Mouse (Mus musculus): ENCODE data around the gene Arl5b.
A peak's percentile ranks its signal among the peaks of the same experiment; 100 is the strongest.

Gene Arl5b

DNA sequence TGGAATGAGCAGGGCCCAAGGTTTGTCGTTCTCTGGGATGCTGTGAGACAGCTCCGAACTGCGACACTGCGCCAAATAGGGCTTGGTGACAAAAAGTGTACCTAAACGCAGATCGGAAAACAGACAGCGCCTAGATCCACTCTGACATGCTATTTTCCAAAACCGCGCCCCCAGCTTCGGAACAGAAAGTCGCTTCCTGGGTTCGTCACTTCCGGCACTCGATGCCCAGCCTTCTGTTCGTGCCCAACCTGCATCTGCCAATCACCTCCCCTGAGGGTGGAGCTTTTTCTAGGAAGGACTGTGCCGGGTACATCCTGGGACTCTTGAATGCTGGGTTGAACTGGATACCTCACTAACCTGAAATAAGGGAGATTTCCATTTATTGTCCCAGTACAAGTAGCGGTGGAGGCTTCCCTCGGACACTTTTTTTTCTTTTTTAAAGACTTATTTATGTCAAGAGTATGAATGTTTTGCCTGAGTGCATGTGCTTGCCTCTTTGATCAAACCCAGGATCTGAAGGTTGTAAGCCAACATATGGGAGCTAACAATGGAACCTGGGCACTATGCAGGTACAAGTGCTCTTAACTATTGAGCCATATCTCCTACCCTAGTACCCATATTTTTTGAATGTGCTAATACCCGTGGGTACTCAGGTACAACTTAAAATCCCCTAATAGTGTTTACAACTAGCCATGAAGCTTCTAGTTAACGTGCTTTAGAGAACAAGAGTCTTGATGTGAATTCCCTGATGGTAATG is at the start of gene Arl5b:
TSS of gene Arl5b (plus strand) at position 279 of the 757 bp plus-strand sequence.
- DNase-seq (ENCODE audit: inconsistent age in 2 of 2, low spot score in 1 of 2), result peak; percentile 93 to 97

DNA sequence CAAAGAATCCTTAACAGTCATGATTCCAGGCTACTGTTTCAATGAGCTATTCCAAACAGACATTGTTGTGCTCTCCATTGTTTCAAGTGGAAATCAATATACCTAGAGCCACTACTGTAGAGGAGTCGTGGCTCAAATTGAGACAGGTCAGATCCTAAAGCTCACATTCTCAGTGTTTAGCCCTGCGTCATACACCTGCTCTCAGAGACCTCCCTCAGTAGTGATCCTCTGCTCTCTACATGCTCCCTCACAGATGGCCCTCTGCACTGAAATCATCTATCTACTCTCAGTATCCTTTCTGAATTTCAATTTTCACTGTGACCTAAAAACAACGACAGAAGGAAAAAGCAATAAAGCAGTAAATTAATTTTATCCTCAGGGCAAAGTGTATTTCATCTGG is 41.7 kb upstream of the Arl5b start:
- no peak for DNase-seq (ENCODE audit: inconsistent age in 2 of 2, low spot score in 1 of 2)

DNA sequence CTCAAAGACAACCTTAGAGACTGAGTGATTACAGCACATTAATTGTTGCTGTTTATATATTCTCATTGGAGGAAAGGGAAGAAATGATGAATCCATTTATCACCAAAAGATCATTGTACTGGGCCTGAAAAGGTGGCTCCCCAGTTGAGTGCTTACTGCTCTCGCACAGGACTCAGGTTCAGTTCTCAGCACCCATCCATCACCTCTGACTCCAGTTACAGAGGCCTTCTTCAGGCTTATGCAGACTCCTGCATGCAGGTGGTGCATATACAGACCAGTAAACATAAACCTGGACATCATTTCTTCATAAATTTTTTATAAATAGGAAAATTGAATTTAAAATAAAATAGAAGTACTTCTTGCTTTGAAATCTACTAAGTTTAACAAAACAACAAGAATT is 41.1 kb upstream of the Arl5b start:
- DNase-seq (ENCODE audit: inconsistent age in 2 of 2, low spot score in 1 of 2), result no peak

DNA sequence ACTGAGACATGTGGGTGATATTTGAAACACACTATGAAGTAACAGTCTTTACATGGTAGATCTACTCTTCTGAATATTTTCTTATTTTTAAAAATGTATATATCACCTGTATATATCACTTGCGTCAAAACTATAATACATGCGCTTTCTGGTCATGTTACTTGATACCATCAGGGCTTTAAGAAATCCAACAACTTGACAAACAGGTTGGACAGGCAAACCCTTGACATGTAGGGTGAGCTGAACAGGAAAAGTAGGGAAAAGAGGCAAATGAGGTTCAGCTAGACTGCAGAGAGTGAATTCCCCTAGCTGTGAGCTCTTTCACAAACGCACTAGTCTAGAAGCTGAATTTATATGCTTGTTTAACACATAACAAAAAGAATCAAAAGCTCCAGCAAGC is 22.4 kb upstream of the Arl5b start:
- no peak for DNase-seq (ENCODE audit: inconsistent age in 2 of 2, low spot score in 1 of 2)

DNA sequence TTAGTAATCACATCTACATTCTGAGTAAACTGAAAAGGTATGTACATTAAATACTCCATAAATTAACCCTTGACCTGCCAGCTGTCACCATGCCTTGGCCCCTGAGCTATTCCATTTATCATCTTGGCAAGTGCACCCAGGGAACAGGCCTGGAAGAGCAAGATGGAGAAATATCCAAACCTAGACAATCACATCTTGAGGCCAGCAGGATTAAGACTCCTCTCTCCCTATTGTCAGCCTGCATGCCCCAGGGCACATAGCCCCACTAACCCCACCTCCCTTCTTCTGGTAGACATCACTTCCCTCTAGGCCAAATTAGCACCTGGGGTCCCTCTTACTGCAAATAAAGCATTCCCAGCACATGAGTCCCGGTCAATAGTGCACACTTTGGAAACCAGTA is 21.4 kb upstream of the Arl5b start:
- DNase-seq (ENCODE audit: inconsistent age in 2 of 2, low spot score in 1 of 2), result no peak

DNA sequence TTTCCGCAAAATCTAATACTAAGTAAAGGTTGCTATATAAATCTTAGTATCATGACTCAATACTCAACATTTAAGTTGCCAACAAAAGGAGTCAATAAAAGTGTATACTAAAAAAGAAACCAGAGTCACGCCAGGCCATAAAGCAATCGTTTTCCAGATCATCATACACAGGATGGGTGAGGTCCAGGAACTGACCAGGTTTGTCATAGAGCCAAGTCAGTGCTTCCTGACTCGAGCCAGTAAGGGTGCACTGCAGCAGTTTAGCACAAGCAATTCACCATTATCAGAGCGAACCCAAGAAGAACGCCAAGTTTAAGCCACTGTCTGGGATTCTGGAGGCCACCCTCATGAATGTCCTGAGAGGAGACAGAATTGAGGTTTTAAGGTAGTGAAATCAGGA is 10.5 kb upstream of the Arl5b start:
- peak in 1 of 2 experiments; percentile 55 for DNase-seq (ENCODE audit: inconsistent age in 2 of 2, low spot score in 1 of 2)

DNA sequence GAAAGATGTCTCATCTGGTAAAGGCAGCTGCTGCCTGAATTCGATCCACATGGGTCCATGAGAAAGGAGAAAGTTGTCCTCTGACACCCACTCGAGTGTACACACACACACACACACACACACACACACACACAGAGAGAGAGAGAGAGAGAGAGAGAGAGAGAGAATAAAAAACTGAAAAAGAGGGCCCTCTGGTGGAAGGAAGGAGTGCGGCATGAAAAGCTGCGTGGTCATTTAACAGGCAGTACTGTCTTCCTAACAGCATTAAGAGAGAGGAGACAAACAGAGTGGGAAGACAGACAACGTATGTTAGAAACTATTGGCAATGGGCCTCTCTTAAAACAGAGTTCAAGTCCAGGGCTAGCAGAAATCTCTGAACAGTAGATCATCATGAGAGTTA is 8.9 kb upstream of the Arl5b start:
- DNase-seq (ENCODE audit: inconsistent age in 2 of 2, low spot score in 1 of 2), result peak in 1 of 2 experiments; percentile 60

DNA sequence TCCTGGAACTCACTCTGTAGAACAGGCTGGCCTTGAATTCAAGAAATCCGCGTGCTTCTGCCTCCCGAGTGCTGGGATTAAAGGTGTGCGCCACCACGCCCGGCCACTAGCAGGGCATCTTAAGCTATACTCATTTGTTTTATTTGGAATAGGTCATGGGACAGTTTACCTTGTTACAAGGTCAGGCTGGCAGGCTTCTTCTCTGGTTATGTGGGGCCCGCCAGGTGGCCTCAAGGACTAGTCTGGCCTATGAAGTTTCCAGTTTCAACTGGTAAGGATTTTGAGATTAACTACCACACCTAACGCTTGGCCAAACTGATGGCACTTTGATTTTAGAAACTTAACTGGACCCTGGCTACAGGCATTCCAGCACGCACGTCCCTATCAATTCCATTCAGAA is 5.3 kb downstream of the Arl5b start:
- no peak for DNase-seq (ENCODE audit: inconsistent age in 2 of 2, low spot score in 1 of 2)

DNA sequence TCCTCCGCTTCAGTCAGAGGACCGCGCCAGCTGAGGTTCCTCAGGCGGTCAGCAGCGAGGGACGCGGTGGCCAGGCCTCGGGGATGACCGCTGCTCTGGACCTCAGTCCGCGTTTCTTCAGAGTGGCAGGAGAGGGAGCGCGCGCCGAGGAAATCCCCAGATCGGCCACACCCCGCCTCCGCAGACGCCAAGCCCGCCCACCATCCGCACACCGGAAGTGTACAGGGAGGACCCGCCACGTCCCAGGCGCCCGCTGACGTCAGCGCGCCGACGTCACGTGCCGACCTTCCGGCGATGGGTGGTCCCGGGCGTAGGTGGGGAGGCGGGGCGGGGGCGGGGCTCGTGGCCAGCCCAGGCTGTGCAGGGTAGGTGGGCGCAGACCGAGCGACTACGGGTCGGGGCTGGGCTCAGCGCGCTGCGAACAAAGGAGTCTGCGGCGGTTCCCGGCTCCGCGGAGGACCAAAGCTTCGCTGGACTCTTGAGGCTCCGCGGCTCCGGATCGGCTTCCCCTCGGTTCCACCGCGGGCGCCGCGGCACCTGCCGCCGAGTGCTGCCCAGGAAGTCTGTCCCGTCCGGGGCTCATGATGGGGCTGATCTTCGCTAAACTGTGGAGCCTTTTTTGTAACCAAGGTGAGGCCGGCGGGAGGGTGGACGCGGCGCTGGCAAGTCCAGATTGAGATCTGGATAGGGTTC is 5.9 kb downstream of the Arl5b start, which contains the start of gene Nsun6:
TSS of gene Nsun6 (minus strand) at position 125 of the 693 bp plus-strand sequence.
- DNase-seq (ENCODE audit: inconsistent age in 2 of 2, low spot score in 1 of 2), result peak; percentile 98 to 99

DNA sequence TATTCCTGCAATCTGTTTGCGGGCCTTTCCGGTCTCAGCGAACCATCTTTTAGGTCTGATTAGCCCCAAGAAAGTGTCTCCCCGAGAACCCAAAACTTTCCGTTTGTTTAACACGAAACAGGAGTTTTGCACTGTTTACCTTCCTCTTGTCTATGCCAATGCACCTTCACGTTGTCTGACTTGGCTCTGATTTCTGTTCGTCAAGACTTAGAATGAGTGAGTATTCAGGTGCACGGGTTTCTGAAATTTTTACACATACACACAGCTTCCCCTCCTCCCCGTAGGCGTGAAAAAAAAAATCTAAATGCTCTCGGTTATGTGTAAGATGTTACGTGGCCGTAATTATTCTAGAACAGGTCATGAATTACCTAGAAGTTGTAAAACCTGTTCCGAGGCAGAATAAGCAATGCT is 6.6 kb downstream of the Arl5b start:
- no peak for DNase-seq (ENCODE audit: inconsistent age in 2 of 2, low spot score in 1 of 2)

DNA sequence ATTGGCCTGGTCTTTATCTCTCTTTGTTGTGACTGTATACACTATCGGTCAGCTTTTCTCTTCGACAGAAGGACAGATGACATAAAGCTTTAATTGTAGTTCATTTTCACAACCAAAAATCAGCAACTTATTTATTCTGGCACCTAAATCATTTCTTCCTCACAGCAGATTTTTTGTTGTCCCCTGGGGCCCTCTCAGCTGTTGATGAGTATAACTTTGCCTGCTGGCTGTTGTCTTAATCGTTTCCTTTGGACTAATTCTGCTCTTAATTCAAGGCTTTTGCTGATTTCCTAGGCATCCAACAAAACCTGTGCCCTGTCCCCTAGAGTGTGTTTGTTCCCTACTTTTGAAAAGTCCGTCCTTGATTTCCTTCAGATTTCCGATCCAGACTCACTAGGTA is 9.0 kb downstream of the Arl5b start:
- DNase-seq (ENCODE audit: inconsistent age in 2 of 2, low spot score in 1 of 2), result no peak

DNA sequence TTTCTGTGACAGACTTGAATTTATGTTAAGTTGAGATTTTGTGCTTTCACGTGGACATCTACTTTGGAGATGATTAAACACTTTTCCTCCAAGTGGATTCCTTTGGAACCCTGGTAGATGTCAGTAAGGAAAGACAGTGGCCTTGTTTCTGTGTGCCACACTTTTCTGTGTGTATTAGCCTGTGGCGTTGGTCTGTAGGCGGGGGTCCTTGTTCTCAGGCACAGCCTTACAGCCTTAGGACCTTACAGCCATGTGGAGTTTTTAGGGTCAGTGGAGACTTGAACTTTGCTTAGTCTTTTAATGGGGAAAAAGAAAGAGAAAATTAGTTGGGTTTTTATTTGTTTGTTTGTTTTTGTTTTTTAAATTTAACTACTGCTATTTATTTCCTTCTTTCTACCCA is 11.7 kb downstream of the Arl5b start:
- DNase-seq (ENCODE audit: inconsistent age in 2 of 2, low spot score in 1 of 2), result no peak

DNA sequence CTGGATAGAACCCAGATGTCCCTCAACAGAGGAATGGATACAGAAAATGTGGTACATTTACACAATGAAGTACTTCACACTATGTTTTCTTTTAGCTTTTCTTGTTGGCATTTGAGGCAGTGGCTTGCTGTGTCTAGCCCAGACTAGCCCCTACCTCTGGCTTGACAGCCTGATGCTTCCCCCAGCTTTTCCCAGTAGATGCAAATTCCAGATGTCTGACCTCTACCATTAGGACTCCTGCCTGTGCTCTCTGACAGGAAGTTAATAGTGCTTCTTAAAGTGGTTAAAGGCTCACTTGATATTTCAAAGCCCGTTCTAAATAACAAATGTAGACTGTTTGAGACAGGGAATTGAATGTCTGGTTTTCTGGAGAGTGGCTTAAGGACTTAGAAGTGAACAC is 14.6 kb downstream of the Arl5b start:
- no peak for DNase-seq (ENCODE audit: inconsistent age in 2 of 2, low spot score in 1 of 2)

DNA sequence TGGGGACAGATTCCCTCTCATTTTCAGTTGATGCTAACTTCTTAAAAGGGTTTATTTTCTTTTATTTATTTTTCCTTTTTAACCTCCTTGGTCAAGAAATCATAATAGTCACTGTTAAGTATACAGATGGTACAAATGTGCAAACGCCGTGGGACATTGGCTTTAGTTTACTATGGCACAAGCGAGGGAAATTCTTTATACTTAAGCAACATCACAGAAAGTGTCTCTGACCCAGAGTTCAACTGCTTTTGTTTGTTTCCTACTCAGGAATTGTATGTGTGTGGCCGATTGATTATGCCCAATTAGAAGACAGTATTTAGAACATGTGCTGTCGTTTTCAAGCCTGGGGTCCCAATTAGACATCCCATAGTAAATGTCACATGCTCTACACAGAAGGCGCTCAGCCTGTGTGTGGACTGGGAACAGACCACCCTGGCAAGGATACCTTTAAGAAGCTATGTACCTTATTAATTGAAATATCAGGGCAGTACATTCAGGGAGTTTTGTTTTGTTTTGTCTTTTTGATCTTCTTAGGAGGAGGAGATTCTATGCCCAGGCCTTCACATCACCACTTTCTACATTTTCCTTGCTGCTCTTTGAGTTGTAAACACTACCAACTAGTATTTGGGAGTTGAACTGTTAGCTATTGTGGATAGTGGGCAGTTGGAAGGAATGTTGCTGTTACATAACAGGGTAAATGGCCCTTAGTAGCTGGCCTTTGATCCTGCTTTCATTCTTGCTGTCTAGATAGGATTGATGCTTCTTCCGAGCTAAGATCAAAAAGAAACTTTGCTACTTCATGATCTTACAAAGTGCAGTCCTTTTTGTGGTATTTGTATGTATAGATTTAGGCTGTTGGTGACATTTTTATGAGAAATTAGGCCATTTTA is 15.4 kb downstream of the Arl5b start:
- peak in 1 of 2 experiments; percentile 56 for DNase-seq (ENCODE audit: inconsistent age in 2 of 2, low spot score in 1 of 2)

DNA sequence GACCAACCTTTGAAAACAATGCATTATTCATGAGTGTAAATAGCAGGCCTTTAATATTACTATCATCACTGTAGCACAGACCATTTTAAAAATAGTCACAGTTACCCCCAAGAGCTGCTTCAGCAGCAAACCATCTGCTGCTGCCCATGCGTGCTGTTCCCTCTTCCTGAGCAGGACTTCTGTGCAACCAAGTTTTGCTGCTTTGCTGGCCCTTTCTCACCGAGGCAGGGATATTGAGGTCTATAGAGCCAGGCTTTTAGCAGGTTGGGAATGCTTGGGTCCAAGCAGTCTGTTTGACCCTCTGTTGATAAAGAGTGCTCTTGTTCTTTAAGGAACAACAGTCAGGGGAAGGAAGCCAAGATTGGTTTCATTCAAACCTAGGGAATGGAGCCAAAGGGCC is 16.3 kb downstream of the Arl5b start:
- DNase-seq (ENCODE audit: inconsistent age in 2 of 2, low spot score in 1 of 2), result no peak

DNA sequence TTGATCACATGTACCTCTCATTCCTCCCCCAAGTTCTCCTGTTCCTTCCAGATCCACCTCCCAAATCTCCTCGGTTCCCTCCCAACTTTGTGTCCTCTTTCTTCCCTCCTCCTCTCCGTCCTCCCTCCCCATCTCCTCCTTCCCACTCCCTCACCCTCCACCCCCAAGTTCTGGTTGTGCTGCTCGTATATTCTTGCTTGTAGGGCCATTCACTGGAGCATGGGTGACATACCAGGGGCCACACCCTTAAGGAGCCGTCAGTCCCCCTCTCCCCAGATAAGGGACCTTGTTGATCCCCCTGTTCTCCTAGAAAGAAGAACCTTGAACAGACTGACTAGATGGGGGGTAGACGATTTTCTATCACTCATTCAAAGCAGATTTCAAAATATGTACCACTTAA is 17.9 kb downstream of the Arl5b start:
- no peak for DNase-seq (ENCODE audit: inconsistent age in 2 of 2, low spot score in 1 of 2)

DNA sequence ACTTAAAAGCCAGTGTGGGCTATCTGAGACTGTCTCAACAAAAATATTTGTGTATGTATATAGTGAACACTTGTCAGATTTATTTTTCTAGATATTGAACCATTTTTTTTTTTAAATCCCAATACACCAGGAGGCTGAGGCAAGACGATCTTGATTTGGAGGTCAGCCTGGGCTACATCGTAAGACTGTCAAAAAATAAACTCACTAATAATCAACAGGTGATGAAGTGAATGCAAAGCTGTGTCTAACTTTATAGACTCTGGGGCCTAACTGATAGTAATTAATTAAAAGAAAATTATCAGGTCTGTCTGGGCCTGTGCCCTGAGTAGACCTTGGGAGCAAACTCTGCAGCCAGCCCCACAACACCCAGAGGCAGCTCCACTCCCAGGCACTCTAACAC is 34.5 kb downstream of the Arl5b start:
- DNase-seq (ENCODE audit: inconsistent age in 2 of 2, low spot score in 1 of 2), result no peak

DNA sequence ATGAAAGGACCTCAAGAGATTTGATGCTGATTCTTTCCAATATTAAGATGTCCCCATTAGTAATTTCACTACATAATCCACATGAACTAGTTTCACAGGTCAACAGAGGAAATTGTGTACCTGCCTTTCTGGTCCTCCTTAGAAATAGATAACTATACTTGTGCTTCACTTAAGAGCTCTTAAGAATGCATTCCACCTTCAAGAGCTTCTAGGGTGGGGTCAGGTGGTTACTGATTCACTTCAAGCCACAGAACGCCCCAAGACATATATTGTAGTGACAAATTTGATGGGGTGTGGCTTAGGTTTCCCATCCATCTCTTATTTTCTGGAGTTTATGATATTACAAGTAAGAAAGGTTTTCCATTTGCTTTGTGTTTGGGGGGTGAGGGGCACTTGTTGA is 38.1 kb downstream of the Arl5b start:
- no peak for DNase-seq (ENCODE audit: inconsistent age in 2 of 2, low spot score in 1 of 2)

DNA sequence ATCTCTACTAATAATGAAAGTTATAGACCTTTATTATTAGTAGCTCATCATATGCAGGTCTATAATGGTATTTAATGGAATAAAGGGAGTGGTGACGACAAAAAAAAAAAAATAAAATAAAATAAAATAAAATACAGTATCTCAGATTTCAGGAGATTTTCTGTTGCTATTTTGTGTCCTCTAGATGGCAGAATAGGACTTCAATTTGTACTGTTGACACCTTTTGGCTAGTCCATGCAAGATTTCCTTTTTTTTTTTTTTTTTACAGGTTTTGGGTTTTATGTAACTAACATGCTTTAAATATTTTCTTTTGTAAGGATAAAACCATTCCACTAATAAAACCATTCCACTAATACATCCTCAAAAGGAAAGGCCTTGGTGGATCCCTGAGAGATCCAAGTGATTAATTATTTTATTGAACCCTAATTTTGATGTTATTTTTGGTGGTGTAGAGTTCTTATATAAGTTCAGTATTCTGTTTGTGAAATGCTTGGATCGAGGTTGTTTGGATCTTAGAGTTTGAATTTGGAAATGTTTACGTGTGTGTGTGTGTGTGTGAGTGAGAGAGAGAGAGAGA is 47.4 kb downstream of the Arl5b start:
- DNase-seq (ENCODE audit: inconsistent age in 2 of 2, low spot score in 1 of 2), result peak in 1 of 2 experiments; percentile 46

DNA sequence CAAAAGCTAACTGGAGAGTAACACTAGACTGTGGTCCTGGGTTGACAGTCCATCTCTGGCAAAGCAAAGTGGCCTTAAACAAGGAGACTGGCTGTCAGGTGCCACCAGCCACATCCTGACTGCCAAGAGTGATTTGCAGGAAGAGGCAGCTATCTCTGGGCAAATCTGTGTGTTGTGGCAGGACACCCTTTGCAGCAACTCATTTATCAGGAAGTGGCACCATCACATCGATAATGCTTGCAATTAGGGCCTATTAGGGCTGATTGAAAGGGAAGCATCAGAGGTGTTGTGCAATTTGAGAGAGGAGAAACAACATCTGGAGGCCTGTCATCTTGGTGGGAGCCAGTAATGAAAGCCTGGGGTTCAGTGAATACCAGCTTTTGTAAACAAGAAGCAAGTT is 55.2 kb downstream of the Arl5b start:
- DNase-seq (ENCODE audit: inconsistent age in 2 of 2, low spot score in 1 of 2), result no peak

DNA sequence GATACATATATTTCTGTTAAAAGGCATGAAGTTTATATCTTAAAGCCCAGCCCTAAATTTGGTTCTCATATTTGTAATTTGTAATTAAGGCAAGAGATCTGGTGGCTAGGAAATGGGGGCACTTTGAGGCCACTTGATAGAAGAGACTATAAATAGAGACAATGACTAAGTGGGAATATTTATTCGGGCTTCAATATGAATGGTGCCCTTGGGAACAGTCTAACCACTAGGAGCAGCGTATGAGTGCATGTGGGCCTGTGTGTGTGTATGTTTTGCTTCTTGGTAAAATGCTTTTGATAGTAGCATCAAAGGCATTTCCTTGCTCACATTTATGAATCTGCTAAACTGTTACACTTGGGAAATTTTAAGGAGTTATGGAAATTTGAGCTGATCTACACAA is 62.1 kb downstream of the Arl5b start:
- DNase-seq (ENCODE audit: inconsistent age in 2 of 2, low spot score in 1 of 2), result no peak

All from adrenal gland, adult (tissue).